Mouse (Mus musculus) lung, adult 2 months (tissue): Measurements from ENCODE around the gene Syce1. TPM values are rescaled to one million over a fixed set of nuclear protein-coding genes. Genes with fewer than 3 reads are reported as not detected.
"Not testable (repeated sequence)": the region's sequence is repeated elsewhere in the genome, so short reads cannot be mapped to it uniquely, and the experiment has no call there.

Experiments used
- DNase-seq: peaks from one replicate; pipeline ENCODE4 v3.0.0; 2022
- H3K4me1 ChIP-seq: fragments of 200-500 bp; 2 replicates; pipeline ENCODE4 v1.6.1; 2011; ENCODE audit warnings: low read length; ENCODE audit not compliant: control insufficient read depth, insufficient read depth
- H3K4me3 ChIP-seq: fragments of 200-500 bp; replicated peaks from 2 replicates; pipeline ENCODE3; 2011; ENCODE audit warnings: low read depth, mild to moderate bottlenecking, control low read depth, low read length; ENCODE audit errors: extremely low read depth
- CTCF ChIP-seq: fragments of 200-500 bp; IDR thresholded peaks from 2 replicates; pipeline ENCODE4 v1.5.1; 2011; ENCODE audit warnings: mild to moderate bottlenecking, low read length, control low read depth; ENCODE audit not compliant: insufficient read depth
- POLR2A ChIP-seq: fragments of 200-500 bp; IDR thresholded peaks from 2 replicates; pipeline ENCODE4 v1.6.1; 2011; ENCODE audit warnings: low read depth, mild to moderate bottlenecking, control low read depth, low read length, borderline replicate concordance; ENCODE audit errors: extremely low read depth
- WGBS: fragments of 180-500 bp; shearing (Covaris S2); methylation state at CpG from one replicate; pipeline ENCODE4 v1.1.7; 2018; 5-methylcytosine and 5-hydroxymethylcytosine counted together
- polyA plus RNA-seq: library from polyadenylated mRNA; depleted of rRNA; stranded (reverse); fragments of >200 nt; gene quantifications from 2 replicates; pipeline ENCODE4 v1.2.3, GENCODE M21; 2012

The Syce1 gene
- polyA plus RNA-seq, 1 experiment, result 0.45 TPM

DNA sequence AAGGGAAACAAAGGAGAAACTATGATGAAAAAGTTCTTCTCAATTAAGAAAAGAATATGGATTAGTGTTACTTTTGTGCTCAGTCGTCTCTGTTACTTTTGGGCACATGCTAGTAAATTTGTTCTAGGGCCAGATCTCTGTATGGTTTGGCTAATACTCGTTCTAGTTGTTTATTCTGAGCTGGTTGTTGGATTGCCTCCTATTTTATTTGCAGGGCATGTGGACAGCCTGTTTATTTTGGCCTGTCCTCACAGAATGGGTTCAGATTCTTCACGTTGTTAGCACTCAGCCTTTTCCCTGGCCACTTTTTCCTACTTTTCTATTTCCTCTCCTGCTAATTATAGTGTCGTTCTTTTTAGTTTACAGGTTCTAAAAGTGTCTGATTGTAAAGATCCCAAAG, 5.9 kb upstream of the Syce1 start:
- no peak overlapping the region for H3K4me3 ChIP-seq
- TF ChIP-seq CTCF, result no peak
- TF ChIP-seq POLR2A, result no peak
- DNase-seq, result no peak
- 30% methylated on average over 4 of the region's 4 CpGs for whole genome bisulfite sequencing
- no peaks in the 10 kb centered on the region for H3K4me1 ChIP-seq

DNA sequence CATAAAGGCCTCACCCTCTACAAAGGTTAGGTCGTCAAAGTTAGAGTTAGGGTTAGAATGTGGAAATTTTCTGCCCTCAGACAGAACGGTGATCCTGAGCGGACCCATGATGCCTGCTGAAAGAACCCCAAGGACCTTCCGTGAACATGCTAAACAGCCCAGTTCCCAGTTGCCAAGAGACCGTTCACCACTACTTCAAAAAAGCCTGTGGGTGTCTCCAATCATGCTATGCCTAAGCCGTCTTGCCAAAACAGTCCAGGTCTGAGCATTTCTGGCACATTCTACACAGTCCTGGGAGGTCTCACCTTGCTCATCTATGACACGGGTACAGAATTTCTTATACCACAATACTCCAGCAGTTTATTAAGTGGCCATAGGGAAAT, 392 bp upstream of the Syce1 start:
- 83% methylated on average over 7 of the region's 7 CpGs for WGBS
- no peak for TF ChIP-seq CTCF
- no peak for DNase-seq
- Histone ChIP-seq H3K4me1 (no peaks in the 10 kb centered on the region), H3K4me3 (no peak overlapping the region)

DNA sequence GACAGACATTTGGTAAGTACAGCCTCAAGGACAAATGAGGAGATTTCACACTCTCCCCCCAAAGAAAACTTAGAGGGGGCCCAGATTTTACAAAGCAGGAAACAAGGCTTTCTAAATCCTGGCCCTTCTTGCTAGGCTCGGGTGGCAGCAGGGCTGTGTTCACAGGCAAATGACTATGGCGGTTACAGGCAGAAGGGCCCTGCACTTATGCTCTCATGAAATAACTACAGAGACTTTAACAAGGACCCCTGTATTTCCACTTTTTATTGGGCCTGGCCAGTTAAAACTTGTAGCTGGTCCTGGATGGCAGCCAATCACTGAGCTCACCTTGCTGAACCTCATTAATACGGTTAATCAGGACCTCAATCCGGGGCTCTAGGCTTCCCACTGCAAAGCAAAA, 7.1 kb downstream of the Syce1 start:
- Histone ChIP-seq H3K4me1 (no peaks in the 10 kb centered on the region), H3K4me3 (no peak overlapping the region)
- TF ChIP-seq CTCF, result no peak
- TF ChIP-seq POLR2A, result no peak
- 78% methylated on average over 4 of the region's 4 CpGs for WGBS
- no peak for DNase-seq

DNA sequence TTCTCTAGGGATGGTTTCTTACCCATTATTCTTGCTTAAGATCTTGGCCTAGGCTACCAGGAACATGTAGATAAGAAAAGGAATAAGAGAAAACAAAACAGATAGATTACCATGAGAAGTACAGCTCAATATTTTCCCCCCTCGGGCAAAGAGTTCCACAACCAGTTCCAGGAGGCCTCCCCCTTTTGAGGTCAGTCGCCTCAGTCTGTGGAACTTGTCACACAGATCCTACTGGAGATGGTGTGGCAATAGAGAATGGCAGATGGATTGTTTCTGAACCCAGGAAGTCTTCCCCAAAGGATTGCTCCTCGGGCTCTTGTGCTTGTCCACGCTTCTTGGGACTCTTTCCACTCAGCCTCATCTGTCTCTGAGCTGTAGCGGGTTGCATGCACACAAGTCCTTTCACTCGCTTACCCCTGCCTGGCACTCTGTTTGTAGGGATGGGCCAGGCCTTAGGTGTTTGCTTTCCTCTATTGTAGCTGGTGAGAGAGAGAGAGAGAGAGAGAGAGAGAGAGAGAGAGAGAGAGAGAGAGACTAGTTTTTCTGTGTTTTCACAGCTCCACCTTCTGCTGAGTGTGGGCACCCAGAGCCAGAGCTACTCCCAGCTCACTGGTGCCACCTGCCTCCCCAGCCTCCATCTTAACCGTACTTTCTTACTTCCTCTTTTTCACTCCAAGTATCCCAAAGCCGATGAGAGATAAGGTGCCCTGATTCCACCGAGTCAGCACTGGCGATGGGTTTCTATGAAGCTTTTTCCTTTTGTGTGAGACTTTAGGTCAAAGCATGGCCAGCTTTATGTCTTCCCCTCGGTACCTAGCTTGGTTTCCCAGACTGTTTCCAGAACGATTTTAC, 21.5 kb downstream of the Syce1 start:
- DNase-seq, result no peak
- TF ChIP-seq POLR2A (no peak), CTCF (no peak)
- Histone ChIP-seq H3K4me3 (no peak overlapping the region), H3K4me1 (no peaks in the 10 kb centered on the region)
- WGBS, result 62% methylated on average over 12 of the region's 12 CpGs

DNA sequence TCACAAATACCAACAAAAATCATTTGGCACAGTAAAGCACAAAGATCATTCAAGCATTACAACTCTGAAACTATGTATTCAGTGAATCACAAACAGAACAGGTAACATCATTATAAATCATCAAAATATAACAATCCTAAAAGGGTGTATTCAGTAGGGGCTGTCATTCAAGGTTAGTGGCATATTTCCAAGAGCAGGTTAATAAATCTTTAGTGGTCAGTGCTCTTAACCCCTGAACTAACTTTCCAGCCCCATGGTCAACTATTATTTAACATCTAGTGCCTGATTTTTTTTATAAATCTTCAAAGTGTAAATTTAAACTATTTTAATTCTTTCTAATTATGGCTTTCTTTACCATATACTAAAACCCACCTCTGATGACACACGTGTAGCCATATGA, 22.3 kb downstream of the Syce1 start:
- 60% methylated on average over 1 of the region's 1 CpGs for WGBS
- not testable (repeated sequence) for H3K4me3 ChIP-seq, H3K4me1 ChIP-seq, DNase-seq

DNA sequence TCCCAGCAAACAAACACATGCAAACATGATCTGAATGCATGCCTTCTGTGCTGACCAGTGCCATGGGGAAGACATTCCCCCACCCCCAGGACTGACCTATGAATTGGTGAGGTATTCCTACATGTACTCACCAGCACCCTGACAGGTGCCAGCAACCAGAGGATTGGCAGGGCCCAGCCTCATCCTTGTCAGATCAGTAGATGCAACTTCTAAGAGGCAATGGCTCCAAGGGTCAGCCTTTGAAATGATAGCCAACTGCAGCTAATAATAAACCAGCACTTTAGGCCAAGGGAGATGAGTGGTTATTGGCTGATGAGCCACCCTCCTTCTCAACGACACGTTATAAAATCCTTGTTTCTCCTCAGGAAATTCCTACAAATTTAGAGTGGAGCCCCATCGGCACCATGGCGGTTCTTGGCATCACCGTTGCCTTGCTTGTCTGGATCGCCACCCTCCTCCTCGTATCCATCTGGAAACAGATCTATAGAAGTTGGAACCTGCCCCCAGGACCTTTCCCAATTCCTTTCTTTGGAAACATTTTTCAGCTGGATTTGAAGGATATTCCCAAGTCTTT, 24.1 kb downstream of the Syce1 start, which contains the start of gene Cyp2e1:
Gene Cyp2e1, plus strand, starts transcription at position 293 of the 574 bp plus-strand sequence.
- no peak for DNase-seq
- Histone ChIP-seq H3K4me1 (no peaks in the 10 kb centered on the region), H3K4me3 (no peak within 1 kb of the TSS)
- TF ChIP-seq POLR2A (no peak), CTCF (no peak)
- 80% methylated on average over 7 of the region's 7 CpGs for WGBS

DNA sequence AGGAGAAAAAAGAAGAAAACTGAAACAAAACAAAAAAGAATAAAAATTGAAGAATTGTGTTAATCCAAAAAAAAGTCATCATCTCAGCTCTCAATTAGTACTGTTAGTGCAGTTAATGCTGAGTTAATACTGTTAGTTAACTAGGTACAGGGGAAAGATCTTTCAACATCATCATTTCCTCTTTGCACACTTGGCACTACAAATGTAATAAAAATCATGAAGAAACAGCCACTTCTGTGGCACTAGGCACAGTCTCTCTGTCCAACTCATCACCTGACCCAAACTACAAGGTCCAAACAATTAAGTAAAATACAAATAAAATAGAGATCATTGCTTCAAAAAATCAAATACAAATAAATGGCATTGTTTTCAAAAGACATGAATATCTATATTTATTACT, 27.0 kb downstream of the Syce1 start:
- H3K4me3 ChIP-seq, result no peak overlapping the region
- TF ChIP-seq POLR2A, result no peak
- no peak for TF ChIP-seq CTCF
- no peaks in the 10 kb centered on the region for H3K4me1 ChIP-seq
- no peak for DNase-seq

DNA sequence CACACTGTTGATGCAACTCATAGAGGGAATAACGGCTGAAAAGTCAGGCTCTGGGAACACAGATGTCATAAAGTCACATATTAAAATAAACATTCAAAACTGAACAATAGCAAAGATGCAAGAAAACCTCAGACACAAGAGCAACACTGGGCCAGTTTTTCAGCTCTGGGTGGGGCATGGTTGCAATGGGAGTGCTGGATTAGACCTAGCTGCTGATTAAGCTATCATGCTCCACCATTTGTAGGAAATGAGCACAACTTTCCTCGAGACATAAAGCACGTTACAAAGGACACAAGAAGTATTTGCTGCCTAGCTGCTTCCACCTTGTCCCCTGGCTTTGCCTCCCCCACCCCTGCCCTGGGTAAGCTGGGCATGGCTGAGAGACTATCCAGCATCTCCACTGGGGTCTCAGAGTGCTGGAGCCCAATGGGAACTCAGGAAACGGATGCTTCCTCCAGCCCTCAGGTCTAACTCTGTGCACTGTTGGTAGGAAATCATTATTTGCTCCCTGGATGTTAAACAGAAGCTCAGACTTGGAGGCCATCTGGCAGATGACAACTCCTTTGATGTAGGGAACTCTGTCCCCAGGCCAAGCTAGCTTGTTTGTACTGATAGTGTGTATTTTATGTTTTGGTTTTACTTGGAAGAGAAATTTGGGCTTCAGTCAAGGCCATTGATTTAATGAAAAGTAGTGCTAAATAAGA, 31.3 kb downstream of the Syce1 start:
- TF ChIP-seq CTCF (no peak), POLR2A (no peak)
- WGBS, result 41% methylated on average over 4 of the region's 4 CpGs
- no peak for DNase-seq
- no peak overlapping the region for H3K4me3 ChIP-seq
- no peaks in the 10 kb centered on the region for H3K4me1 ChIP-seq

DNA sequence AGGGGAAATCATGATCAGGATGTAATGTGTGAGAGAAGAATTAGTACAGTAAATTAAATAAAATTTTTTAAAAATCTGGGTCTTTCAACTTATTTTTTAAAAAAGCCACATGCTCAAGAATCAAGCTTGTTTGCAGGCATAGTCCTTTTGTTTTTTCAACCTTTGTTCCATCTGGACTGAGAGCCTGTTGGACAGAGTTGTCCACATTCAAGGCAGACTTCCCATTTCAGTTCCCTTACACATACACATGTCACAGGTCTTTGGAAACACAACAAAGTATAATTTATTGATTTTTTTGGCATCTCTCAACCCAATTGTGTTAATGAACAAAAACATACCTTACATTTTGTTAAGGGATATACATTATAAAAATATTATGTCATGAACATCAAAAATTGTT, 33.1 kb downstream of the Syce1 start:
- no peak for DNase-seq
- Histone ChIP-seq H3K4me1 (no peaks in the 10 kb centered on the region), H3K4me3 (no peak overlapping the region)
- no peak for TF ChIP-seq CTCF
- TF ChIP-seq POLR2A, result no peak

DNA sequence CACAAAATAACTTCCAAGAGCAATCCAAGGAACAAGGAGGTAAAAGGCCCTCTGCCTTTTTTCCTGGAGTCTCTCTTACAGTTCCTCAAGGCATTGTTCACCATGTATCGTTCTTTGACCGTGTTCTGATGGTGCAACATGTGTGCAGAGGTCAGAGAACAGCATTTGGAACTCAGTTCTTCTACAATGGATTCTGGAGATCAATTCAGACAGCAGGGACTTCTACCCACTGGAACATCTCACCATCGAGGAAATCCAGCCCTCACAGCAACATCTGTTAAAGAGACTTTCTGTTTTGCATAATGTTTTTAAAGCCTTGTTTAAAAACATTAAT, 38.9 kb downstream of the Syce1 start:
- no peak for DNase-seq
- H3K4me1 ChIP-seq, result no peaks in the 10 kb centered on the region
- H3K4me3 ChIP-seq, result no peak overlapping the region
- TF ChIP-seq POLR2A, result no peak
- no peak for TF ChIP-seq CTCF
- WGBS, result 69% methylated on average over 3 of the region's 3 CpGs
